Mouse (Mus musculus): ENCODE results near the gene Pagr1a. TPM values are rescaled to one million over a fixed set of nuclear protein-coding genes. Genes with fewer than 3 reads are reported as not detected.
A peak's percentile ranks its signal among the peaks of the same experiment; 100 is the strongest.

The Pagr1a gene
- polyA plus RNA-seq, 1 experiment from 2014 or later = 50.9 TPM

DNA sequence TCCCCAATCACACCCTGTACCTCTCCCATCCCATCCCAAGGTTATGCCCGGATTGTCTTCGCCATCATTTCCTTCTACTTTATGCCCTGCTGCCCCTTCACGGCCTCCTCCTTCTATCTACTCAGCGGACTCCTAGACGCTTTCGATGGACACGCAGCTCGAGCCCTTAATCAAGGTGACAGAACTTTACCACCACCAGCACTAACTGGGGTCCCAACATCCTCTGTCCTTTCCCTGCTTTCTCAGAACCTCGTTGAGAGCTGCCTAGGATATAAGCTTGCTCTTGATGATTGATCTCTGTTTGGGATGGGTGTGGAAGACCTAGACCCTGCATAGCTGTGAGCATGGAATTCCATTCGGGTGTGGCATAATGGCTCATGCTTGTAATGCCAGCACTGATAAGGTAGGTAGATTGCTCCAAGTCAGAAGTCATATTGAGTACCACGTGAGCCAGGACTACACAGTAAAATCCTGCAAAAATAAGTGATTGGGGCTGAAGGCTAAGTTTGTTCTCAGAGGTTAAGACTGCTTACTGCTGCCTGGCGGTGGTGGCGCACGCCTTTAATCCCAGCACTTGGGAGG is 40.2 kb downstream of the Pagr1a start:
- Histone ChIP-seq H3K9ac (ENCODE audit: low read depth, low read length) (peak overlapping the region; percentile 98), H3K4me2 (peak overlapping the region; percentile 92), H3K4me1 (ENCODE audit: control insufficient read depth, insufficient read depth, low read length) (peaks cover 5% of the 10 kb centered on the region), H3K4me3 (ENCODE audit: low read depth, low read length) (peak overlapping the region; percentile 91), H3K27me3 (ENCODE audit: control insufficient read depth, insufficient read depth, low read length) (no peaks in the 10 kb centered on the region), H3K36me3 (ENCODE audit: control insufficient read depth, insufficient read depth, low read length) (peaks cover 17% of the 10 kb centered on the region; the same call in 1 of the 2 replicates), H3K9me3 (replicated peaks; ENCODE audit: control insufficient read depth, low read length) (no peaks in the 10 kb centered on the region), H3K27ac (ENCODE audit: low read depth, low read length) (no peak overlapping the region)
- 25% methylated on average over 14 of the region's 14 CpGs for WGBS (ENCODE audit: insufficient replicate concordance)
- ATAC-seq (replicated peaks; ENCODE audit: insufficient number of reproducible peaks, low FRiP score, low TSS enrichment) = no peak

DNA sequence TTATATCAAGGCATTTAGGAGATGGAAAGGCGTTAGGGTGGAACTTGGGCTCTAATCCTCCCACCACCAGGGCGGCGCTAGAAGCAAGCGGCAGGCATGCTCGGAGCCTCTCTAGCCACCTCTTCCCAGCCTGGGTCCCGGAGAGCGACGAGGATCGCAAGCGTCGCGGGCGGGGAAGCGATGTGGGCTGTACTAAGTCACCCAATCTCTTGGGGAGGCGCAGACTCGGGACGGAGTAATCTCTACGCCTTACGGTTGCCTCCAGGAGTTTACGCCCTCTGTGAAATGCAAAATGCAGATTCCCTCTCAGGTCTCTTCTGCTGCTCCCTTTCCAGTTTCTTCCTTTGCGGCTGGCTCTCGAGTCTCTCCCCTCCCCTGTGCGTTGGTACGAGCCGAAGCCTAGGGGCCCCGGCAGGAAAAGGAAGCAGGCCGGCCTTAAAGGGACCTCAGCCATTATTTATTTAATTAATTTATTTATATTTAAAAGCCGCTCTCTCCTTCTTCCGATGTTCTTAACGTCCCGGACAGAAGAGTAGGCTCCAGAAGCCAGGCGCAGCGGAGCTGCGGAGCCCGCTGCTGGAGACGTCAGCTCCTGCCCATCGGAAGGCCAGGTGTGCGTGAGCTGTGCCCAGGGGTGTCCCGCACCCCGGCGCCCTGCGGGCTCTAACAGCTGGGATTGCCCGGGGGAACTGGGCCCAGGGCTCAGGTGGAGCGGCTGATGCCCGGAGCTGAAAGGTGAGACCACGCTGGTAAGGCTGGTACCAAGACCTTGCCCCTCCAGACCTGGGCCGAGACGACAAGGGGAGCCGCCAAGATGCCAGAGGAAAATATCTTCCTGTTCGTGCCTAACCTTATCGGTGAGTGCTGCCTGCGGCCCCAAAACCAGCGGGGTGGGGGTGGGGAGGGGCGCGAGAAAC is 40.9 kb downstream of the Pagr1a start, which contains the start of gene Cdiptos:
Cdiptos (minus strand) TSS at position 149 of the 917 bp plus-strand sequence.
- peak within 1 kb of the TSS; percentile 98 for H3K9ac ChIP-seq (ENCODE audit: low read depth, low read length)
- no peaks in the 10 kb centered on the region for H3K27me3 ChIP-seq (ENCODE audit: control insufficient read depth, insufficient read depth, low read length)
- H3K9me3 ChIP-seq (replicated peaks; ENCODE audit: control insufficient read depth, low read length) = no peaks in the 10 kb centered on the region
- H3K4me1 ChIP-seq (ENCODE audit: control insufficient read depth, insufficient read depth, low read length) = peaks cover 5% of the 10 kb centered on the region
- ATAC-seq (replicated peaks; ENCODE audit: insufficient number of reproducible peaks, low FRiP score, low TSS enrichment) = peak; percentile 91
- peaks cover 17% of the 10 kb centered on the region; the same call in 1 of the 2 replicates for H3K36me3 ChIP-seq (ENCODE audit: control insufficient read depth, insufficient read depth, low read length)
- H3K4me3 ChIP-seq (ENCODE audit: low read depth, low read length) = peak within 1 kb of the TSS; percentile 91
- H3K27ac ChIP-seq (ENCODE audit: low read depth, low read length) = peak within 1 kb of the TSS; percentile 94
- under 1% methylated on average over 54 of the region's 55 CpGs for WGBS (ENCODE audit: insufficient replicate concordance)
- peak within 1 kb of the TSS; percentile 92 for H3K4me2 ChIP-seq

DNA sequence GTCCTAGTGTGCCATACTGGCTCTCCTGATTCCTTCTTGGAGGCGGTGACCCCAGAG is 41.4 kb downstream of the Pagr1a start, which contains the start of gene Cdipt:
Cdipt (plus strand) TSS at position 22 of the 57 bp plus-strand sequence.
- peak within 1 kb of the TSS; percentile 98 for H3K9ac ChIP-seq (ENCODE audit: low read depth, low read length)
- 10% methylated on average over 1 of the region's 1 CpGs for WGBS (ENCODE audit: insufficient replicate concordance)
- peak within 1 kb of the TSS; percentile 94 for H3K27ac ChIP-seq (ENCODE audit: low read depth, low read length)
- H3K36me3 ChIP-seq (ENCODE audit: control insufficient read depth, insufficient read depth, low read length) = peaks cover 17% of the 10 kb centered on the region; the same call in 1 of the 2 replicates
- H3K9me3 ChIP-seq (replicated peaks; ENCODE audit: control insufficient read depth, low read length) = no peaks in the 10 kb centered on the region
- ATAC-seq (replicated peaks; ENCODE audit: insufficient number of reproducible peaks, low FRiP score, low TSS enrichment) = no peak
- peak within 1 kb of the TSS; percentile 92 for H3K4me2 ChIP-seq
- H3K4me1 ChIP-seq (ENCODE audit: control insufficient read depth, insufficient read depth, low read length) = peaks cover 5% of the 10 kb centered on the region
- peak within 1 kb of the TSS; percentile 91 for H3K4me3 ChIP-seq (ENCODE audit: low read depth, low read length)
- no peaks in the 10 kb centered on the region for H3K27me3 ChIP-seq (ENCODE audit: control insufficient read depth, insufficient read depth, low read length)

GRCm38 (mm10) chr7:126975493-126975892 is 41.7 kb downstream of the Pagr1a start:
- H3K27me3 ChIP-seq (ENCODE audit: control insufficient read depth, insufficient read depth, low read length) = no peaks in the 10 kb centered on the region
- H3K27ac ChIP-seq (ENCODE audit: low read depth, low read length) = no peak overlapping the region
- 12% methylated on average over 8 of the region's 8 CpGs for WGBS (ENCODE audit: insufficient replicate concordance)
- no peak for ATAC-seq (replicated peaks; ENCODE audit: insufficient number of reproducible peaks, low FRiP score, low TSS enrichment)
- peak overlapping the region; percentile 47; the same call in 1 of the 2 replicates for H3K9ac ChIP-seq (ENCODE audit: low read depth, low read length)
- H3K4me2 ChIP-seq = peak overlapping the region; percentile 92
- no peaks in the 10 kb centered on the region for H3K9me3 ChIP-seq (replicated peaks; ENCODE audit: control insufficient read depth, low read length)
- H3K36me3 ChIP-seq (ENCODE audit: control insufficient read depth, insufficient read depth, low read length) = peaks cover 17% of the 10 kb centered on the region; the same call in 1 of the 2 replicates
- peaks cover 5% of the 10 kb centered on the region for H3K4me1 ChIP-seq (ENCODE audit: control insufficient read depth, insufficient read depth, low read length)
- peak overlapping the region; percentile 91 for H3K4me3 ChIP-seq (ENCODE audit: low read depth, low read length)

DNA sequence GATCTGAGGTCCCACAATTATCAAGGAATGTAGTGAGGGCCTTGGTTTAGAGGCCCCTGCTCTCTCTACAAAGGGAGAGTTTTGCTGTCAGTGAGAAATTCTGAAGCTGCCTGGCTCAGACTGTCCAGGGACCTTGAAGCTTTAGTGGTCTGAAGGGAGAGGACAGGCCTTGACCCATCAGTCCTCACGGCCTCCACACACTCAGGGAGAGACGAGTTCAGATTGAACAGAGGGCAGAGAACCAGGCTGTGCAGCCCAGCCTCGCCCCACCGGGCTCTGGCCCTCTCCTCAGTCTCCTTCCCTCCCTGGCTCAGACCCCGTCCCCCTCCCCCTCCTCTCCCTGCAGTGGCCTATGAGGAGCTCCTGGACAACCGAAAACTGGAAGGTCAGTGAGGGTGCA is 49.8 kb downstream of the Pagr1a start:
- WGBS (ENCODE audit: insufficient replicate concordance) = 55% methylated on average over 6 of the region's 6 CpGs
- Histone ChIP-seq H3K4me1 (ENCODE audit: control insufficient read depth, insufficient read depth, low read length) (no peaks in the 10 kb centered on the region), H3K4me2 (no peak overlapping the region), H3K9ac (ENCODE audit: low read depth, low read length) (no peak overlapping the region), H3K27me3 (ENCODE audit: control insufficient read depth, insufficient read depth, low read length) (peaks cover 21% of the 10 kb centered on the region), H3K36me3 (ENCODE audit: control insufficient read depth, insufficient read depth, low read length) (no peaks in the 10 kb centered on the region), H3K4me3 (ENCODE audit: low read depth, low read length) (no peak overlapping the region), H3K27ac (ENCODE audit: low read depth, low read length) (no peak overlapping the region), H3K9me3 (replicated peaks; ENCODE audit: control insufficient read depth, low read length) (no peaks in the 10 kb centered on the region)
- ATAC-seq (replicated peaks; ENCODE audit: insufficient number of reproducible peaks, low FRiP score, low TSS enrichment) = no peak

GRCm38 (mm10) chr7:126965568-126965967 is 51.6 kb downstream of the Pagr1a start:
- WGBS (ENCODE audit: insufficient replicate concordance) = 58% methylated on average over 3 of the region's 3 CpGs
- no peak for ATAC-seq (replicated peaks; ENCODE audit: insufficient number of reproducible peaks, low FRiP score, low TSS enrichment)
- Histone ChIP-seq H3K4me1 (ENCODE audit: control insufficient read depth, insufficient read depth, low read length) (no peaks in the 10 kb centered on the region), H3K4me3 (ENCODE audit: low read depth, low read length) (no peak overlapping the region), H3K9ac (ENCODE audit: low read depth, low read length) (no peak overlapping the region), H3K36me3 (ENCODE audit: control insufficient read depth, insufficient read depth, low read length) (no peaks in the 10 kb centered on the region), H3K4me2 (no peak overlapping the region), H3K9me3 (replicated peaks; ENCODE audit: control insufficient read depth, low read length) (no peaks in the 10 kb centered on the region), H3K27me3 (ENCODE audit: control insufficient read depth, insufficient read depth, low read length) (peaks cover 24% of the 10 kb centered on the region), H3K27ac (ENCODE audit: low read depth, low read length) (no peak overlapping the region)

Small RNA genes within 50 kb of the gene (microRNA-seq; reads per million reads assigned to microRNA genes)
- gene Gm44343 (ENCODE audit: borderline number of aligned reads) = not detected

Other genes starting within 250 kb of the Pagr1a start
- 79.6 and 84.9 TPM in 2 replicates for gene Ypel3, start 240.4 kb downstream of the Pagr1a start, polyA plus RNA-seq (2014; fragmentation: Nextera tagmentation; extraction: Ambion mirVana)
- gene Tbx6, start 235.9 kb downstream of the Pagr1a start, polyA plus RNA-seq (2014; fragmentation: Nextera tagmentation; extraction: Ambion mirVana) = 0.31 and 0.45 TPM in 2 replicates
- 204 and 213 TPM in 2 replicates for gene Ppp4c, start 224.9 kb downstream of the Pagr1a start, polyA plus RNA-seq (2014; fragmentation: Nextera tagmentation; extraction: Ambion mirVana)
- 0.40 and 0.41 TPM in 2 replicates for gene Fam57b, start 219.7 kb downstream of the Pagr1a start, polyA plus RNA-seq (2014; fragmentation: Nextera tagmentation; extraction: Ambion mirVana)
- gene 4930451I11Rik, start 185.7 kb downstream of the Pagr1a start, polyA plus RNA-seq (2014; fragmentation: Nextera tagmentation; extraction: Ambion mirVana) = not detected in 2 replicates
- 0.17 and 0.96 TPM in 2 replicates for gene Doc2a, start 169.9 kb downstream of the Pagr1a start, polyA plus RNA-seq (2014; fragmentation: Nextera tagmentation; extraction: Ambion mirVana)
- gene Hirip3, start 155.4 kb downstream of the Pagr1a start, polyA plus RNA-seq (2014; fragmentation: Nextera tagmentation; extraction: Ambion mirVana) = 15.5 and 17.0 TPM in 2 replicates
- 69.8 and 76.1 TPM in 2 replicates for gene Ino80e, start 155.0 kb downstream of the Pagr1a start, polyA plus RNA-seq (2014; fragmentation: Nextera tagmentation; extraction: Ambion mirVana)
- 19.4 and 25.9 TPM in 2 replicates for gene Taok2, start 132.6 kb downstream of the Pagr1a start, polyA plus RNA-seq (2014; fragmentation: Nextera tagmentation; extraction: Ambion mirVana)
- gene Tmem219, start 94.4 kb downstream of the Pagr1a start, polyA plus RNA-seq (2014; fragmentation: Nextera tagmentation; extraction: Ambion mirVana) = 13.5 and 18.3 TPM in 2 replicates
- gene Kctd13, start 88.5 kb downstream of the Pagr1a start, polyA plus RNA-seq (2014; fragmentation: Nextera tagmentation; extraction: Ambion mirVana) = 11.5 and 12.6 TPM in 2 replicates
- gene Asphd1, start 67.8 kb downstream of the Pagr1a start, polyA plus RNA-seq (2014; fragmentation: Nextera tagmentation; extraction: Ambion mirVana) = 0.23 TPM in 1 of 2 replicates, not detected in the other
- gene Sez6l2, start 66.8 kb downstream of the Pagr1a start, polyA plus RNA-seq (2014; fragmentation: Nextera tagmentation; extraction: Ambion mirVana) = 0.20 and 0.31 TPM in 2 replicates
- 62.8 and 63.0 TPM in 2 replicates for gene Cdipt, start 41.4 kb downstream of the Pagr1a start, polyA plus RNA-seq (2014; fragmentation: Nextera tagmentation; extraction: Ambion mirVana)
- 1.1 and 1.2 TPM in 2 replicates for gene Cdiptos, start 41.3 kb downstream of the Pagr1a start, polyA plus RNA-seq (2014; fragmentation: Nextera tagmentation; extraction: Ambion mirVana)
- gene Mvp, start 2.7 kb downstream of the Pagr1a start, polyA plus RNA-seq (2014; fragmentation: Nextera tagmentation; extraction: Ambion mirVana) = 8.2 and 8.5 TPM in 2 replicates
- gene Pagr1b, start 868 bp downstream of the Pagr1a start, polyA plus RNA-seq (2014; fragmentation: Nextera tagmentation; extraction: Ambion mirVana) = not detected in 2 replicates
- 36.6 and 40.9 TPM in 2 replicates for gene Gm42742, start 3.7 kb upstream of the Pagr1a start, polyA plus RNA-seq (2014; fragmentation: Nextera tagmentation; extraction: Ambion mirVana)
- gene Prrt2, start 3.9 kb upstream of the Pagr1a start, polyA plus RNA-seq (2014; fragmentation: Nextera tagmentation; extraction: Ambion mirVana) = 4.5 and 5.0 TPM in 2 replicates
- 38.6 and 44.1 TPM in 2 replicates for gene Maz, start 9.7 kb upstream of the Pagr1a start, polyA plus RNA-seq (2014; fragmentation: Nextera tagmentation; extraction: Ambion mirVana)
- gene Kif22, start 25.1 kb upstream of the Pagr1a start, polyA plus RNA-seq (2014; fragmentation: Nextera tagmentation; extraction: Ambion mirVana) = 97.7 and 103 TPM in 2 replicates
- not detected in 2 replicates for gene Zg16, start 70.0 kb upstream of the Pagr1a start, polyA plus RNA-seq (2014; fragmentation: Nextera tagmentation; extraction: Ambion mirVana)
- gene AI467606, start 74.0 kb upstream of the Pagr1a start, polyA plus RNA-seq (2014; fragmentation: Nextera tagmentation; extraction: Ambion mirVana) = 0.92 and 0.96 TPM in 2 replicates
- 6.2 and 6.6 TPM in 2 replicates for gene Qprt, start 104.9 kb upstream of the Pagr1a start, polyA plus RNA-seq (2014; fragmentation: Nextera tagmentation; extraction: Ambion mirVana)
- gene Spn, start 120.5 kb upstream of the Pagr1a start, polyA plus RNA-seq (2014; fragmentation: Nextera tagmentation; extraction: Ambion mirVana) = 0.32 and 0.39 TPM in 2 replicates
- 41.7 and 41.8 TPM in 2 replicates for gene Cd2bp2, start 178.7 kb upstream of the Pagr1a start, polyA plus RNA-seq (2014; fragmentation: Nextera tagmentation; extraction: Ambion mirVana)
- 17.5 and 23.7 TPM in 2 replicates for gene Tbc1d10b, start 191.1 kb upstream of the Pagr1a start, polyA plus RNA-seq (2014; fragmentation: Nextera tagmentation; extraction: Ambion mirVana)
- gene Mylpf, start 191.5 kb upstream of the Pagr1a start, polyA plus RNA-seq (2014; fragmentation: Nextera tagmentation; extraction: Ambion mirVana) = 27.8 and 37.5 TPM in 2 replicates
- gene Zfp553, start 215.7 kb upstream of the Pagr1a start, polyA plus RNA-seq (2014; fragmentation: Nextera tagmentation; extraction: Ambion mirVana) = 12.3 and 14.6 TPM in 2 replicates
- gene Sept1, start 215.8 kb upstream of the Pagr1a start, polyA plus RNA-seq (2014; fragmentation: Nextera tagmentation; extraction: Ambion mirVana) = 19.8 and 23.1 TPM in 2 replicates
- gene Zfp771, start 226.9 kb upstream of the Pagr1a start, polyA plus RNA-seq (2014; fragmentation: Nextera tagmentation; extraction: Ambion mirVana) = 35.6 and 39.7 TPM in 2 replicates
- 184 and 197 TPM in 2 replicates for gene Dctpp1, start 243.4 kb upstream of the Pagr1a start, polyA plus RNA-seq (2014; fragmentation: Nextera tagmentation; extraction: Ambion mirVana)